Mouse (Mus musculus): Measurements from ENCODE around the gene Slco2a1. TPM values are rescaled to one million over a fixed set of nuclear protein-coding genes. Genes with fewer than 3 reads are reported as not detected.

Gene Slco2a1
- polyA plus RNA-seq, 1 experiment from 2014 or later = 13.5 TPM

DNA sequence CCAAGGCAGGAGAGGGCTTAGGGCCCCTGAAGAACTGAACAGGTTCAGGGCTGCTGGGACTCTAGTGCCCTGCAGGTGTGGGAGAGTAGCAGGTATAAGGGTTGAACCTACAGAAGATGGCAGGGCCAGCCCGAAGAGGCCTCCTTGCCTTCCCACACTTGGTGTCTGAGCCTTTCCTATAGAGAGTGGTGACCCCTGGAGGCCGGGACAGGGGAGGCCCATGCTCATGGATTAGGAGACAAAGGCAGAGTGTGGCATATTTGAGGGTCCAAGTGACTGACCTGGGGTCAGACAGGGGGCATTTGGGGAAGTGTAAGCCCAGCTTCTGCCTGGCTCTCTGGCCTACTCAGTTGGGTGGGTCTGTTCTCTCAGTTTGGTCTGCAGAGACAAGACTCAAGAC, 131.7 kb downstream of the Slco2a1 start:
- H3K36me3 ChIP-seq (ENCODE audit: control insufficient read depth, insufficient read depth) = no peaks in the 10 kb centered on the region
- H3K9ac ChIP-seq (ENCODE audit: low read depth, low read length) = no peak overlapping the region
- no peaks in the 10 kb centered on the region for H3K9me3 ChIP-seq (replicated peaks; ENCODE audit: control insufficient read depth, low read length)
- WGBS (ENCODE audit: insufficient replicate concordance) = 46% methylated on average over 2 of the region's 2 CpGs
- no peaks in the 10 kb centered on the region for H3K4me1 ChIP-seq (ENCODE audit: control insufficient read depth, low read depth, low read length)
- no peak overlapping the region for H3K4me2 ChIP-seq (ENCODE audit: low read depth, low read length)
- H3K27ac ChIP-seq (ENCODE audit: low read length) = no peak overlapping the region
- ATAC-seq (ENCODE audit: low read depth) = no peak
- H3K27me3 ChIP-seq (ENCODE audit: control insufficient read depth, insufficient read depth, low read depth, low read length) = no peaks in the 10 kb centered on the region
- no peak overlapping the region for H3K4me3 ChIP-seq (ENCODE audit: low read depth, low read length)

DNA sequence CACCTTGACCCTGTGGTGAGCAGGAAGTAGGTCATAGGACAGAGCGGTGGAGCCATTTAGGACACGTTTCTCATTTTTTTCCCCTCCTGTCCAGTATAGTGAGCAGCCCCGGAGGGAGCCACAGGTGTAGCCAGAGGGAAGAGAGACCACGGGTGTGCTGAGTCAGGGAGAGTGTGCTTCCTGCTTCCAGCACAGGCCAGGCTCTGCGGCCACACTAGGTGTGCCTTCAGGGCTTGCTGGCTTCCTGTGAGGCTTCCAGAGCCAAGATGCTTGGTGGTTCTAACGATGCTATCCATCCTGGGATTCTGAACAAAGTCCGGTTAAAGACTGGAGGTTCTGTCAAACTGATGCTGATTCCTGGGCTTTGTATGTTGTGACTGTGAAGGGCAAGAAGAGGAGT, 133.0 kb downstream of the Slco2a1 start:
- Histone ChIP-seq H3K9ac (ENCODE audit: low read depth, low read length) (no peak overlapping the region), H3K4me2 (ENCODE audit: low read depth, low read length) (no peak overlapping the region), H3K36me3 (ENCODE audit: control insufficient read depth, insufficient read depth) (no peaks in the 10 kb centered on the region), H3K27ac (ENCODE audit: low read length) (no peak overlapping the region), H3K4me1 (ENCODE audit: control insufficient read depth, low read depth, low read length) (no peaks in the 10 kb centered on the region), H3K9me3 (replicated peaks; ENCODE audit: control insufficient read depth, low read length) (no peaks in the 10 kb centered on the region), H3K27me3 (ENCODE audit: control insufficient read depth, insufficient read depth, low read depth, low read length) (no peaks in the 10 kb centered on the region), H3K4me3 (ENCODE audit: low read depth, low read length) (no peak overlapping the region)
- WGBS (ENCODE audit: insufficient replicate concordance) = 40% methylated on average over 7 of the region's 7 CpGs
- ATAC-seq (ENCODE audit: low read depth) = no peak

DNA sequence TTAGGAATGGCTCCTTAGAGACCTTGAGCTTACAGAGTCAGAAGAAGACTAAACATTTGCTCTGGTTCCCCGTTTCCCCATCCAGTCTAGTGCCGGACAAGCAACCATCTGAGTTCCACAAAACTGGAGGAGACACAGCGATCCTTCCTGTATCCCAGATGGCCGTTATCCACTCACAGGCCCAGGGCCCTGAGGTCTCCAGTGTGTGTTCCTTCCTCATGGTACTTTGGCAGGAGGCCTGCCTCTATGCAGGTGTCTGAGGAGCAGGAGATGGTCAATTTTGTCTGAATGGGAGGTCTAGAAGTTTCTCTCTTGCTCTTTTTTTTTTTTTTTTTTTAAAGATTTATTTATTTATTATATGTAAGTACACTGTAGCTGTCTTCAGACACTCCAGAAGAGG, 136.2 kb downstream of the Slco2a1 start:
- Histone ChIP-seq H3K9ac (ENCODE audit: low read depth, low read length) (no peak overlapping the region), H3K27ac (ENCODE audit: low read length) (no peak overlapping the region), H3K4me2 (ENCODE audit: low read depth, low read length) (no peak overlapping the region), H3K27me3 (ENCODE audit: control insufficient read depth, insufficient read depth, low read depth, low read length) (no peaks in the 10 kb centered on the region), H3K36me3 (ENCODE audit: control insufficient read depth, insufficient read depth) (no peaks in the 10 kb centered on the region), H3K4me1 (ENCODE audit: control insufficient read depth, low read depth, low read length) (no peaks in the 10 kb centered on the region), H3K4me3 (ENCODE audit: low read depth, low read length) (no peak overlapping the region), H3K9me3 (replicated peaks; ENCODE audit: control insufficient read depth, low read length) (no peaks in the 10 kb centered on the region)
- no peak for ATAC-seq (ENCODE audit: low read depth)
- 67% methylated on average over 4 of the region's 4 CpGs for WGBS (ENCODE audit: insufficient replicate concordance)

DNA sequence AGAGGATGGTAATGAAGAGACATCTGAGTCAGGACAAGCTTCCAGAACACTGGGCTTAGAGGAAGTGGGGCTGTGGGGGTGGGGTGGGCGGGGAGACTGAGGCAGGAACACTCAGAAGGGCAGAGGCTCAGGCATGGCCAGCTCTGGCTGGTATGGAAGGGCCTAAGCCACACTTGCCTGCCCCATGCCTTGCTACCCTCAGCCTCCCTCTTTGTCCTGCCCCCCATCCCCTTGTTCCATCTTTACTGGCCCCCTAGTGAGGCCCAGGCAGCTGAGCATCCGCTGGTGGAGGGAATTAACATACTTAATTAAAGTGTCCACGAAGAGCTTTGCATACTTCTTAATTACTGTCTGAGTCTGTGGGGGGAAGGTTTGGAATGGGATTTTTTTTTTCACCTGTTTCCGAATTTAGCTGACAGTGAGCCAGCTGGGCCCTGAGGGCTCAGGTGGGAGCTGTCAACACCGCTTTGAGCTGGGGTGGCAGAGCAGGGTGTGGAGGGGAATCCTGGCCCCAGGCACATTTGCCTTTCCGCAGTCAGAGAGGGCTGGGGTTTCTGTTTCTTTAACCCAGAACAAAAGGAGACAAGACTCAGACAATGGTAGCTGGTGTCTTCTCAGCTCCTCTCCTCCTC, 145.1 kb downstream of the Slco2a1 start:
- Histone ChIP-seq H3K27ac (ENCODE audit: low read length) (no peak overlapping the region), H3K4me2 (ENCODE audit: low read depth, low read length) (no peak overlapping the region), H3K4me1 (ENCODE audit: control insufficient read depth, low read depth, low read length) (no peaks in the 10 kb centered on the region), H3K27me3 (ENCODE audit: control insufficient read depth, insufficient read depth, low read depth, low read length) (no peaks in the 10 kb centered on the region), H3K9ac (ENCODE audit: low read depth, low read length) (no peak overlapping the region), H3K36me3 (ENCODE audit: control insufficient read depth, insufficient read depth) (no peaks in the 10 kb centered on the region), H3K9me3 (replicated peaks; ENCODE audit: control insufficient read depth, low read length) (no peaks in the 10 kb centered on the region), H3K4me3 (ENCODE audit: low read depth, low read length) (no peak overlapping the region)
- WGBS (ENCODE audit: insufficient replicate concordance) = 47% methylated on average over 6 of the region's 6 CpGs
- ATAC-seq (ENCODE audit: low read depth) = no peak

DNA sequence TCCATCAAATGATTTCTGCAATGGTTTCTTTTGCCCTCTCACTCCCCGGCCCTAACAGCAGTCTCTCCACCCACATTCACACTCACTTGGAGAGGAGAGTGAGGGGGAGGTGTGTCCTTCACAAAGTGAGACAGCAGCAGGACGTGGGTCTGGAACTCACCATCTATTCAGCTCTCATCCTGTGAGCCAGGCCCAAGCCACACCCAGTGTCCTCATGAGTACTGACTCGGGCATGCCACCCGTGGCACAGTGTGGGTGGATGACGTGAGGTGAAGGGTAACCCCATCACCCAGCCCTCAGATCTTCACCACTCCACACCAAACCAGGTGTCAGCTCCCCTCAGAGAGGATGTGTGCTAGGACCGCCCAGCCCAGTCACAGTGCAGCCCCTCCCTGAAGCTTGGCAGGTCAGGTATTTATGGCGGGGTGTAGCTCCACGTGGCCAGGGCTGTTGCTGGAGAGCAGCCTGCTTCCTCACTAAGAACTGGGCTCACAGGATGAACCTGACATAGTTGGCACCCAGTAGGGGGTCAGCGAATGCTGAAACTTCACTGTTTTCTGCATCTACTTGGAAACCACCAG, 146.0 kb downstream of the Slco2a1 start:
- H3K27me3 ChIP-seq (ENCODE audit: control insufficient read depth, insufficient read depth, low read depth, low read length) = no peaks in the 10 kb centered on the region
- H3K9me3 ChIP-seq (replicated peaks; ENCODE audit: control insufficient read depth, low read length) = no peaks in the 10 kb centered on the region
- no peaks in the 10 kb centered on the region for H3K4me1 ChIP-seq (ENCODE audit: control insufficient read depth, low read depth, low read length)
- ATAC-seq (ENCODE audit: low read depth) = no peak
- H3K4me2 ChIP-seq (ENCODE audit: low read depth, low read length) = no peak overlapping the region
- H3K36me3 ChIP-seq (ENCODE audit: control insufficient read depth, insufficient read depth) = no peaks in the 10 kb centered on the region
- WGBS (ENCODE audit: insufficient replicate concordance) = 56% methylated on average over 9 of the region's 9 CpGs
- no peak overlapping the region for H3K4me3 ChIP-seq (ENCODE audit: low read depth, low read length)
- H3K9ac ChIP-seq (ENCODE audit: low read depth, low read length) = no peak overlapping the region
- H3K27ac ChIP-seq (ENCODE audit: low read length) = no peak overlapping the region

DNA sequence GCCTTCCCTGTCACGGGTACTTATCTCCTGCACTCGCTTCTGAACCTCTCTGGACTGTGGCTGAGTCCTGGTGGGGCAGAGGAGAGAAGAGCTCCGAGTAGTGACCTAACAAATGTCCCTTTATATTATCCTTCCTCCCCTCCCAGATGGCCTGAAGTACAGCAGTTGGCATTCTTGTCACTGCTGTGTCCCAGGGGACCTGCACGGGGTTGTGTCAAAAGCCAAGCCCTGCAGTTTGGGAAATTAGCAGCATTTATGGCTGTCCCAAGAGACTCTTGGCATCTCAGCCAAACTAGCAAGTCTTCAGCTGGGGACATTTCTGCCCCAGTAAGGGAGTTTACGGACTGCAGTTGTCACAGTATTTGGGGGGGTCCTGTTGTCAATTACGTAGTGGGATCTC, 151.0 kb downstream of the Slco2a1 start:
- ATAC-seq (ENCODE audit: low read depth) = no peak
- no peak overlapping the region for H3K27ac ChIP-seq (ENCODE audit: low read length)
- WGBS (ENCODE audit: insufficient replicate concordance) = 59% methylated on average over 6 of the region's 6 CpGs

DNA sequence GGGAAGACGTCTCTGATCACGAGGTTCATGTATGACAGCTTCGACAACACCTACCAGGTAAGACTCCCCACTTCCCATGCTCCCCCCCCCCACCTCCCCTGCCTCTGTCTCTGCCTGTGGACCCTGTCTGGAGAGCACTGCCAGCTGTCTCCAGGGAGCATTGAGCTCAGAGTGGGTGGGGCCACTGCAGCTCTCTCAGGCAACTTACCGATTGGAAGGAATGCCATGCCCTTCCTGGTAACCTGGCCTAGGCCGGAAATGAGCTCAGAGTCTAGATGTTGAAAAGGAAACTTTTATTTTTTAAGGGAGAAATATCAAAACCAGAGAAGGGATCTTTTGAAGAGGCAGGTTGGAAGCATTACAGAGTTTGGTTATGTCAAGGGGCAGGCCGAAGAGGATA, 151.9 kb downstream of the Slco2a1 start:
- Histone ChIP-seq H3K4me1 (ENCODE audit: control insufficient read depth, low read depth, low read length) (no peaks in the 10 kb centered on the region), H3K9me3 (replicated peaks; ENCODE audit: control insufficient read depth, low read length) (no peaks in the 10 kb centered on the region), H3K27ac (ENCODE audit: low read length) (no peak overlapping the region), H3K4me2 (ENCODE audit: low read depth, low read length) (no peak overlapping the region), H3K36me3 (ENCODE audit: control insufficient read depth, insufficient read depth) (no peaks in the 10 kb centered on the region), H3K27me3 (ENCODE audit: control insufficient read depth, insufficient read depth, low read depth, low read length) (no peaks in the 10 kb centered on the region), H3K9ac (ENCODE audit: low read depth, low read length) (no peak overlapping the region), H3K4me3 (ENCODE audit: low read depth, low read length) (no peak overlapping the region)
- 76% methylated on average over 6 of the region's 6 CpGs for WGBS (ENCODE audit: insufficient replicate concordance)
- no peak for ATAC-seq (ENCODE audit: low read depth)

More for the DNA sequence above, 151.0 kb downstream of the Slco2a1 start:
- Histone ChIP-seq H3K4me3 (ENCODE audit: low read depth, low read length) (no peak overlapping the region), H3K36me3 (ENCODE audit: control insufficient read depth, insufficient read depth) (no peaks in the 10 kb centered on the region), H3K9ac (ENCODE audit: low read depth, low read length) (no peak overlapping the region), H3K4me2 (ENCODE audit: low read depth, low read length) (no peak overlapping the region), H3K4me1 (ENCODE audit: control insufficient read depth, low read depth, low read length) (no peaks in the 10 kb centered on the region), H3K27me3 (ENCODE audit: control insufficient read depth, insufficient read depth, low read depth, low read length) (no peaks in the 10 kb centered on the region), H3K9me3 (replicated peaks; ENCODE audit: control insufficient read depth, low read length) (no peaks in the 10 kb centered on the region)

DNA sequence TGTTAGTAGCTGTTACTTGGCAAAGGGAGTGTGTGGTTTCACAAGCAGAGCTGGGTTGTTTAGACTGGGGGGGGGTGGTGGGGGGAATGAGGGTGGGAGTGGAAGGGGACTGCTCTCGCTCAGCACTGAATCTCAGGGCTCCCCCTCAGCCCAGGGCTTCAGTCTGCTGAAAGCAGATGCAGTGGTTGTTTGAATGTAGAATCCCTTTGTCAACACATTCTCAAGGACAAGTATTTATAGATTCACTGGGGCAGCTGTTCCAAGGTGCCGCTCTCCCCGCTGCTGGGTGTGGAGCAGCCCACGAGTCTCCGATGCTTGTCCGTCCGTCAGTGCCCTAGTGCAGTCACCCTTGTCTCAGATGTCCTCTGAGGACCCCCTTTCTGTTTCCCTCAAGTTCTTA, 152.8 kb downstream of the Slco2a1 start:
- H3K9ac ChIP-seq (ENCODE audit: low read depth, low read length) = no peak overlapping the region
- no peak for ATAC-seq (ENCODE audit: low read depth)
- no peak overlapping the region for H3K4me3 ChIP-seq (ENCODE audit: low read depth, low read length)
- WGBS (ENCODE audit: insufficient replicate concordance) = 71% methylated on average over 7 of the region's 7 CpGs
- no peaks in the 10 kb centered on the region for H3K9me3 ChIP-seq (replicated peaks; ENCODE audit: control insufficient read depth, low read length)
- H3K27me3 ChIP-seq (ENCODE audit: control insufficient read depth, insufficient read depth, low read depth, low read length) = no peaks in the 10 kb centered on the region
- H3K36me3 ChIP-seq (ENCODE audit: control insufficient read depth, insufficient read depth) = no peaks in the 10 kb centered on the region
- H3K4me2 ChIP-seq (ENCODE audit: low read depth, low read length) = no peak overlapping the region
- H3K27ac ChIP-seq (ENCODE audit: low read length) = no peak overlapping the region
- no peaks in the 10 kb centered on the region for H3K4me1 ChIP-seq (ENCODE audit: control insufficient read depth, low read depth, low read length)

DNA sequence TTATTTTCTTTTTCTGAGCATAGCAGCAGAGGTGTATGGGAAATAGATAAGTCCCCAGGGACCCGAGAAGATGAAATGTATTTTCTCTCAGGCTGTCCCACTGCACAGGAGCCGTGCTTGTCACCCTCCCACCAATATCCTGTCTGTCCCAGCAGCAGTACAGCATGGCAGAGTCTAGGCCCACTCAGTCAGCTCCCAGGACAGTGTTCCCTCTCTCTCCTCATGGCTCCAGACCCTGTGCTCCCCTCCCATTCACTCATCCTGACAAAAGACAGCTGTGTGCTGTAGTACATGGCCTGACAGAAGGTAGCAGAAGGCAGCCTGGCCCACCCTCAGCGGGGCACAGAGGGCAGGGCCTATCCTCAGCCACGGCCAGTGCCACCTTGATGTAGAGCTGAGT, 155.4 kb downstream of the Slco2a1 start:
- no peaks in the 10 kb centered on the region for H3K36me3 ChIP-seq (ENCODE audit: control insufficient read depth, insufficient read depth)
- no peaks in the 10 kb centered on the region for H3K9me3 ChIP-seq (replicated peaks; ENCODE audit: control insufficient read depth, low read length)
- no peak overlapping the region for H3K9ac ChIP-seq (ENCODE audit: low read depth, low read length)
- H3K4me3 ChIP-seq (ENCODE audit: low read depth, low read length) = no peak overlapping the region
- no peaks in the 10 kb centered on the region for H3K4me1 ChIP-seq (ENCODE audit: control insufficient read depth, low read depth, low read length)
- no peaks in the 10 kb centered on the region for H3K27me3 ChIP-seq (ENCODE audit: control insufficient read depth, insufficient read depth, low read depth, low read length)
- ATAC-seq (ENCODE audit: low read depth) = no peak
- no peak overlapping the region for H3K4me2 ChIP-seq (ENCODE audit: low read depth, low read length)
- H3K27ac ChIP-seq (ENCODE audit: low read length) = no peak overlapping the region
- WGBS (ENCODE audit: insufficient replicate concordance) = 40% methylated on average over 4 of the region's 4 CpGs
